Mouse (Mus musculus): ENCODE results near the gene Acad11. TPM values are rescaled to one million over a fixed set of nuclear protein-coding genes. Genes with fewer than 3 reads are reported as not detected.

Gene Acad11
- polyA plus RNA-seq, 1 experiment, result 28.1 TPM

- no peak for TF ChIP-seq CTCF (IDR thresholded peaks at IDR 0.05; ENCODE audit: borderline replicate concordance, insufficient read depth, low read depth, low read length)
- H3K27ac ChIP-seq (ENCODE audit: insufficient read depth, low read length), result no peak overlapping the region
- 80% methylated on average over 3 of the region's 3 CpGs for WGBS
- no peak overlapping the region for H3K4me3 ChIP-seq (replicated peaks; ENCODE audit: insufficient read depth, low read depth, low read length)
- no peaks in the 10 kb centered on the region for H3K27me3 ChIP-seq (ENCODE audit: control insufficient read depth, insufficient read depth, low read length)
- no peak for DNase-seq
- no peaks in the 10 kb centered on the region for H3K4me1 ChIP-seq (ENCODE audit: control insufficient read depth, insufficient read depth, low read length)
Measured at GRCm38 (mm10) chr9:104080038-104080437, 16.9 kb downstream of the Acad11 start.

GRCm38 (mm10) chr9:104085730-104086429 lies 22.7 kb downstream of the Acad11 start:
- Histone ChIP-seq H3K4me1 (ENCODE audit: control insufficient read depth, insufficient read depth, low read length) (no peaks in the 10 kb centered on the region), H3K27ac (ENCODE audit: insufficient read depth, low read length) (no peak overlapping the region), H3K27me3 (ENCODE audit: control insufficient read depth, insufficient read depth, low read length) (no peaks in the 10 kb centered on the region), H3K4me3 (replicated peaks; ENCODE audit: insufficient read depth, low read depth, low read length) (no peak overlapping the region)
- TF ChIP-seq CTCF (IDR thresholded peaks at IDR 0.05; ENCODE audit: borderline replicate concordance, insufficient read depth, low read depth, low read length), result no peak
- no peak for TF ChIP-seq POLR2A (IDR thresholded peaks at IDR 0.05; ENCODE audit: borderline replicate concordance, insufficient read depth, low read length)
- 71% methylated on average over 4 of the region's 4 CpGs for WGBS
- DNase-seq, result no peak

GRCm38 (mm10) chr9:104088555-104088954 lies 25.4 kb downstream of the Acad11 start:
- Histone ChIP-seq H3K4me1 (ENCODE audit: control insufficient read depth, insufficient read depth, low read length) (no peaks in the 10 kb centered on the region), H3K4me3 (replicated peaks; ENCODE audit: insufficient read depth, low read depth, low read length) (no peak overlapping the region), H3K27ac (ENCODE audit: insufficient read depth, low read length) (no peak overlapping the region), H3K27me3 (ENCODE audit: control insufficient read depth, insufficient read depth, low read length) (no peaks in the 10 kb centered on the region)
- no peak for DNase-seq
- no peak for TF ChIP-seq POLR2A (IDR thresholded peaks at IDR 0.05; ENCODE audit: borderline replicate concordance, insufficient read depth, low read length)
- TF ChIP-seq CTCF (IDR thresholded peaks at IDR 0.05; ENCODE audit: borderline replicate concordance, insufficient read depth, low read depth, low read length), result no peak
- 29% methylated on average over 8 of the region's 8 CpGs for WGBS

DNA sequence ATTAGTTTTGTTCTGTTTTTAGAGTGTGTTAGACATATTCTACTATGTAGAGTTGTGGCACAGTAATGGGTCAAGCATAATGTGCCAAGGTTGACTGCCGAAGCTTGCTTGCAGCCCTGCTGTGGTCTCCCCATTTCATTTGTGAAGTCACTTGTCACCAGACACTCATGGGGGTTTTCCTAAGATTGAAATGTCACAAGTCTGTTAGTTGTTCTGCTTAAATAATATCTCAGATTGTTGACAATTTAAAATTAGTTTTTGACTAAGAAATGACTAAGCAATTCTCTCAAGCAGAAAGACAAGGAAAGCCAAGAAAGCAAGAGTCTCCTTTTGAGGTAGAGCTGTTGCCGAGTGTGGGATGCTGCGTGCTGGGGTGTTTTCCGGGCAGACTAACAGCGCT lies 29.8 kb downstream of the Acad11 start:
- DNase-seq, result no peak
- WGBS, result 90% methylated on average over 5 of the region's 5 CpGs
- no peaks in the 10 kb centered on the region for H3K27me3 ChIP-seq (ENCODE audit: control insufficient read depth, insufficient read depth, low read length)
- no peak overlapping the region for H3K27ac ChIP-seq (ENCODE audit: insufficient read depth, low read length)
- no peaks in the 10 kb centered on the region for H3K4me1 ChIP-seq (ENCODE audit: control insufficient read depth, insufficient read depth, low read length)
- TF ChIP-seq CTCF (IDR thresholded peaks at IDR 0.05; ENCODE audit: borderline replicate concordance, insufficient read depth, low read depth, low read length), result no peak
- no peak for TF ChIP-seq POLR2A (IDR thresholded peaks at IDR 0.05; ENCODE audit: borderline replicate concordance, insufficient read depth, low read length)
- no peak overlapping the region for H3K4me3 ChIP-seq (replicated peaks; ENCODE audit: insufficient read depth, low read depth, low read length)

GRCm38 (mm10) chr9:104098256-104098655 lies 35.1 kb downstream of the Acad11 start:
- TF ChIP-seq CTCF (IDR thresholded peaks at IDR 0.05; ENCODE audit: borderline replicate concordance, insufficient read depth, low read depth, low read length) (no peak), POLR2A (IDR thresholded peaks at IDR 0.05; ENCODE audit: borderline replicate concordance, insufficient read depth, low read length) (no peak)
- Histone ChIP-seq H3K4me1 (ENCODE audit: control insufficient read depth, insufficient read depth, low read length) (no peaks in the 10 kb centered on the region), H3K27me3 (ENCODE audit: control insufficient read depth, insufficient read depth, low read length) (no peaks in the 10 kb centered on the region), H3K4me3 (replicated peaks; ENCODE audit: insufficient read depth, low read depth, low read length) (no peak overlapping the region), H3K27ac (ENCODE audit: insufficient read depth, low read length) (no peak overlapping the region)
- no peak for DNase-seq
- WGBS, result 66% methylated on average over 5 of the region's 5 CpGs

DNA sequence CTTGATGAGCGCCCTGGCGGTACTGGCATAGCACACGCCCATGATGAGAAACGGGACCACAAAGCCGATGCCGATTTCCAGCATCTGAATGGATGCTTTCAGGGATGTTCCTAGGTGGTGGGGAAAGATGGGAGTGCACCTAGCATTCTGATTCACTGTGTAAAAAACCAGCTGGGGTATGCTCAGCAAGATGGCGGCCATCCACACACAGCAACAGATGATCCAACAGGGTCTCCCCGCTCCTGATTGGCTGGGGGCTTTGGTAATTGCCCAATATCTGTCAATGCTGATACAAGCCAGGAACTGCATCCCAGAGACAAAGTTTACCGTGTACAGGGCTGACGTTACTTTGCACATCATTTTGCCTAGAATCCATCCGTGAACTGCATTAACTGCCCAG lies 35.9 kb downstream of the Acad11 start:
- no peak overlapping the region for H3K4me3 ChIP-seq (replicated peaks; ENCODE audit: insufficient read depth, low read depth, low read length)
- 95% methylated on average over 11 of the region's 11 CpGs for WGBS
- H3K27ac ChIP-seq (ENCODE audit: insufficient read depth, low read length), result no peak overlapping the region
- H3K4me1 ChIP-seq (ENCODE audit: control insufficient read depth, insufficient read depth, low read length), result no peaks in the 10 kb centered on the region
- H3K27me3 ChIP-seq (ENCODE audit: control insufficient read depth, insufficient read depth, low read length), result no peaks in the 10 kb centered on the region
- DNase-seq, result no peak
- TF ChIP-seq CTCF (IDR thresholded peaks at IDR 0.05; ENCODE audit: borderline replicate concordance, insufficient read depth, low read depth, low read length) (no peak), POLR2A (IDR thresholded peaks at IDR 0.05; ENCODE audit: borderline replicate concordance, insufficient read depth, low read length) (no peak)

GRCm38 (mm10) chr9:104100822-104101221 lies 37.6 kb downstream of the Acad11 start:
- 43% methylated on average over 7 of the region's 7 CpGs for WGBS
- no peak overlapping the region for H3K4me3 ChIP-seq (replicated peaks; ENCODE audit: insufficient read depth, low read depth, low read length)
- no peak overlapping the region for H3K27ac ChIP-seq (ENCODE audit: insufficient read depth, low read length)
- H3K4me1 ChIP-seq (ENCODE audit: control insufficient read depth, insufficient read depth, low read length), result no peaks in the 10 kb centered on the region
- H3K27me3 ChIP-seq (ENCODE audit: control insufficient read depth, insufficient read depth, low read length), result no peaks in the 10 kb centered on the region
- TF ChIP-seq POLR2A (IDR thresholded peaks at IDR 0.05; ENCODE audit: borderline replicate concordance, insufficient read depth, low read length), result no peak
- TF ChIP-seq CTCF (IDR thresholded peaks at IDR 0.05; ENCODE audit: borderline replicate concordance, insufficient read depth, low read depth, low read length), result no peak
- DNase-seq, result no peak

DNA sequence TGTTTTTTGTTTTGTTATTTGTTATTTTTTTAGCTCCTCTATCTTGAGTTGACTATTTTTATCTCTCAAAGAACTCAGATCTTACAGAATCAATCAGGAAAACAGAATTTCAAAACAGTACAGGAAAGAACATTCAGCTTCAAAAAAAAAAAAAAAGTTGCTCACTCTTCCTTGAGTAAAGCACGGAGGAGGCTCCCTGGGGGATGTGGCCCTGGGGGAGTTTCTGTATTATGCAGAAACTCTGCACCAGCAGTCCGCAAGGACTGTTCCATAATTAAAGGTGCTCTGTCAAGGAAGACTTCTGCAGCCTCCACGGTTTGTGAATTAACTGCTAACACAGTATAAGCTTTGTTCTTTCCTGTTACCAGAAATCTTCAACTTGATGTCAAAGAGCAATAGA lies 38.3 kb downstream of the Acad11 start:
- H3K27me3 ChIP-seq (ENCODE audit: control insufficient read depth, insufficient read depth, low read length), result no peaks in the 10 kb centered on the region
- TF ChIP-seq POLR2A (IDR thresholded peaks at IDR 0.05; ENCODE audit: borderline replicate concordance, insufficient read depth, low read length) (no peak), CTCF (IDR thresholded peaks at IDR 0.05; ENCODE audit: borderline replicate concordance, insufficient read depth, low read depth, low read length) (no peak)
- H3K27ac ChIP-seq (ENCODE audit: insufficient read depth, low read length), result no peak overlapping the region
- no peak overlapping the region for H3K4me3 ChIP-seq (replicated peaks; ENCODE audit: insufficient read depth, low read depth, low read length)
- 46% methylated on average over 3 of the region's 3 CpGs for WGBS
- no peaks in the 10 kb centered on the region for H3K4me1 ChIP-seq (ENCODE audit: control insufficient read depth, insufficient read depth, low read length)
- DNase-seq, result no peak

Measured in cerebellum, adult 2 months (tissue).